Mouse (Mus musculus): ENCODE measurements at regions not wholly inside any gene's neighbourhood (a gene's known extent, or its start where the extent isn't known, plus 50 kb on each side); places are given as distances from the start of the nearest gene placed in this dataset.
A peak's percentile ranks its signal among the peaks of the same experiment; 100 is the strongest.

GRCm38 (mm10) chr15:38387617-38388016, 962.3 kb downstream of the 4930447A16Rik start:
- Histone ChIP-seq H3K4me3 (no peak overlapping the region), H3K9ac (no peak overlapping the region), H3K4me2 (no peak overlapping the region), H3K36me3 (no peaks in the 10 kb centered on the region), H3K9me3 (replicated peaks) (no peaks in the 10 kb centered on the region), H3K4me1 (replicated peaks) (peaks cover 63% of the 10 kb centered on the region), H3K27me3 (replicated peaks) (no peaks in the 10 kb centered on the region), H3K27ac (ENCODE audit: poor library complexity, severe bottlenecking) (no peak overlapping the region)
- no peak for ATAC-seq (ENCODE audit: insufficient number of reproducible peaks, low FRiP score)
- 72% methylated on average over 7 of the region's 7 CpGs for WGBS

GRCm38 (mm10) chr15:38388436-38388835, 963.1 kb downstream of the 4930447A16Rik start:
- no peaks in the 10 kb centered on the region for H3K36me3 ChIP-seq
- no peaks in the 10 kb centered on the region for H3K27me3 ChIP-seq (replicated peaks)
- no peak overlapping the region for H3K9ac ChIP-seq
- no peak for ATAC-seq (ENCODE audit: insufficient number of reproducible peaks, low FRiP score)
- peaks cover 59% of the 10 kb centered on the region for H3K4me1 ChIP-seq (replicated peaks)
- no peak overlapping the region for H3K27ac ChIP-seq (ENCODE audit: poor library complexity, severe bottlenecking)
- H3K4me2 ChIP-seq, result no peak overlapping the region
- no peaks in the 10 kb centered on the region for H3K9me3 ChIP-seq (replicated peaks)
- H3K4me3 ChIP-seq, result no peak overlapping the region
- 61% methylated on average over 7 of the region's 7 CpGs for WGBS

- H3K27ac ChIP-seq (ENCODE audit: poor library complexity, severe bottlenecking), result no peak overlapping the region
- H3K4me1 ChIP-seq (replicated peaks), result peaks cover 41% of the 10 kb centered on the region
Observed at GRCm38 (mm10) chr15:38390450-38390849, 965.1 kb downstream of the 4930447A16Rik start.

GRCm38 (mm10) chr15:38391420-38391819, 966.1 kb downstream of the 4930447A16Rik start:
- Histone ChIP-seq H3K9ac (no peak overlapping the region), H3K27me3 (replicated peaks) (no peaks in the 10 kb centered on the region), H3K4me1 (replicated peaks) (peaks cover 33% of the 10 kb centered on the region), H3K27ac (ENCODE audit: poor library complexity, severe bottlenecking) (no peak overlapping the region), H3K9me3 (replicated peaks) (no peaks in the 10 kb centered on the region), H3K4me2 (no peak overlapping the region), H3K4me3 (no peak overlapping the region), H3K36me3 (no peaks in the 10 kb centered on the region)
- ATAC-seq (ENCODE audit: insufficient number of reproducible peaks, low FRiP score), result peak; percentile 60
- WGBS, result 47% methylated on average over 6 of the region's 6 CpGs

More at GRCm38 (mm10) chr15:38390450-38390849, 965.1 kb downstream of the 4930447A16Rik start:
- no peaks in the 10 kb centered on the region for H3K9me3 ChIP-seq (replicated peaks)
- no peaks in the 10 kb centered on the region for H3K36me3 ChIP-seq
- H3K9ac ChIP-seq, result no peak overlapping the region
- no peaks in the 10 kb centered on the region for H3K27me3 ChIP-seq (replicated peaks)
- no peak for ATAC-seq (ENCODE audit: insufficient number of reproducible peaks, low FRiP score)
- H3K4me3 ChIP-seq, result no peak overlapping the region
- WGBS, result 85% methylated on average over 12 of the region's 12 CpGs
- H3K4me2 ChIP-seq, result no peak overlapping the region

GRCm38 (mm10) chr15:38391860-38392259, 966.5 kb downstream of the 4930447A16Rik start:
- no peaks in the 10 kb centered on the region for H3K9me3 ChIP-seq (replicated peaks)
- ATAC-seq (ENCODE audit: insufficient number of reproducible peaks, low FRiP score), result no peak
- no peak overlapping the region for H3K9ac ChIP-seq
- H3K4me2 ChIP-seq, result no peak overlapping the region
- WGBS, result 27% methylated on average over 4 of the region's 4 CpGs
- no peak overlapping the region for H3K4me3 ChIP-seq
- no peak overlapping the region for H3K27ac ChIP-seq (ENCODE audit: poor library complexity, severe bottlenecking)
- H3K36me3 ChIP-seq, result no peaks in the 10 kb centered on the region
- no peaks in the 10 kb centered on the region for H3K27me3 ChIP-seq (replicated peaks)
- peaks cover 30% of the 10 kb centered on the region for H3K4me1 ChIP-seq (replicated peaks)

GRCm38 (mm10) chr15:38392441-38393149, 967.2 kb downstream of the 4930447A16Rik start:
- ATAC-seq (ENCODE audit: insufficient number of reproducible peaks, low FRiP score), result no peak
- Histone ChIP-seq H3K9ac (no peak overlapping the region), H3K27me3 (replicated peaks) (no peaks in the 10 kb centered on the region), H3K36me3 (no peaks in the 10 kb centered on the region), H3K27ac (ENCODE audit: poor library complexity, severe bottlenecking) (no peak overlapping the region), H3K9me3 (replicated peaks) (no peaks in the 10 kb centered on the region), H3K4me3 (no peak overlapping the region), H3K4me1 (replicated peaks) (peaks cover 28% of the 10 kb centered on the region), H3K4me2 (no peak overlapping the region)
- 53% methylated on average over 5 of the region's 5 CpGs for WGBS

GRCm38 (mm10) chr15:38398852-38399251, 973.5 kb downstream of the 4930447A16Rik start:
- no peak overlapping the region for H3K4me3 ChIP-seq
- H3K27me3 ChIP-seq (replicated peaks), result no peaks in the 10 kb centered on the region
- 79% methylated on average over 4 of the region's 4 CpGs for WGBS
- no peak overlapping the region for H3K9ac ChIP-seq
- H3K36me3 ChIP-seq, result no peaks in the 10 kb centered on the region
- H3K4me1 ChIP-seq (replicated peaks), result peaks cover 7% of the 10 kb centered on the region
- no peak overlapping the region for H3K4me2 ChIP-seq
- no peak overlapping the region for H3K27ac ChIP-seq (ENCODE audit: poor library complexity, severe bottlenecking)
- no peaks in the 10 kb centered on the region for H3K9me3 ChIP-seq (replicated peaks)
- ATAC-seq (ENCODE audit: insufficient number of reproducible peaks, low FRiP score), result no peak

- no peak overlapping the region for H3K4me2 ChIP-seq
- no peaks in the 10 kb centered on the region for H3K9me3 ChIP-seq (replicated peaks)
- no peaks in the 10 kb centered on the region for H3K27me3 ChIP-seq (replicated peaks)
- WGBS, result 68% methylated on average over 1 of the region's 1 CpGs
- H3K36me3 ChIP-seq, result no peaks in the 10 kb centered on the region
- H3K4me3 ChIP-seq, result no peak overlapping the region
- no peak overlapping the region for H3K27ac ChIP-seq (ENCODE audit: poor library complexity, severe bottlenecking)
- H3K9ac ChIP-seq, result no peak overlapping the region
- H3K4me1 ChIP-seq (replicated peaks), result peaks cover 29% of the 10 kb centered on the region
- no peak for ATAC-seq (ENCODE audit: insufficient number of reproducible peaks, low FRiP score)
Observed at GRCm38 (mm10) chr15:38402762-38403161, 977.4 kb downstream of the 4930447A16Rik start.

GRCm38 (mm10) chr15:38403760-38404375, 978.5 kb downstream of the 4930447A16Rik start:
- no peak for ATAC-seq (ENCODE audit: insufficient number of reproducible peaks, low FRiP score)
- Histone ChIP-seq H3K36me3 (no peaks in the 10 kb centered on the region), H3K4me2 (no peak overlapping the region), H3K4me1 (replicated peaks) (peaks cover 29% of the 10 kb centered on the region), H3K27me3 (replicated peaks) (no peaks in the 10 kb centered on the region), H3K4me3 (no peak overlapping the region), H3K9ac (no peak overlapping the region), H3K9me3 (replicated peaks) (no peaks in the 10 kb centered on the region), H3K27ac (ENCODE audit: poor library complexity, severe bottlenecking) (no peak overlapping the region)
- WGBS, result 23% methylated on average over 6 of the region's 6 CpGs

GRCm38 (mm10) chr15:38406114-38406960, 981.0 kb downstream of the 4930447A16Rik start:
- no peak overlapping the region for H3K27ac ChIP-seq (ENCODE audit: poor library complexity, severe bottlenecking)
- ATAC-seq (ENCODE audit: insufficient number of reproducible peaks, low FRiP score), result 0 out of 2 replicates have a peak, but pooled peaks have one; percentile 67

GRCm38 (mm10) chr15:38407476-38407875, 982.1 kb downstream of the 4930447A16Rik start:
- H3K9ac ChIP-seq, result no peak overlapping the region
- no peak overlapping the region for H3K4me3 ChIP-seq
- H3K27me3 ChIP-seq (replicated peaks), result no peaks in the 10 kb centered on the region
- no peak overlapping the region for H3K4me2 ChIP-seq
- H3K4me1 ChIP-seq (replicated peaks), result peaks cover 29% of the 10 kb centered on the region
- H3K27ac ChIP-seq (ENCODE audit: poor library complexity, severe bottlenecking), result no peak overlapping the region
- H3K9me3 ChIP-seq (replicated peaks), result no peaks in the 10 kb centered on the region
- 74% methylated on average over 5 of the region's 5 CpGs for WGBS
- no peaks in the 10 kb centered on the region for H3K36me3 ChIP-seq
- ATAC-seq (ENCODE audit: insufficient number of reproducible peaks, low FRiP score), result no peak

More at GRCm38 (mm10) chr15:38406114-38406960, 981.0 kb downstream of the 4930447A16Rik start:
- H3K4me2 ChIP-seq, result no peak overlapping the region
- no peaks in the 10 kb centered on the region for H3K27me3 ChIP-seq (replicated peaks)
- no peaks in the 10 kb centered on the region for H3K9me3 ChIP-seq (replicated peaks)
- no peak overlapping the region for H3K9ac ChIP-seq
- no peaks in the 10 kb centered on the region for H3K36me3 ChIP-seq
- WGBS, result 34% methylated on average over 13 of the region's 13 CpGs
- H3K4me3 ChIP-seq, result no peak overlapping the region
- peaks cover 29% of the 10 kb centered on the region for H3K4me1 ChIP-seq (replicated peaks)
